Mouse (Mus musculus) layer of hippocampus, adult 8-10 months (tissue): ENCODE results near the gene Tbxa2r. TPM values are rescaled to one million over a fixed set of nuclear protein-coding genes. Genes with fewer than 3 reads are reported as not detected.

Experiments used
- DNase-seq, 2 experiments: peaks; one replicate each; pipeline ENCODE4 v3.0.0; 2022; ENCODE audit warnings: low spot score in 2 of 2
- total RNA-seq, 4 experiments: library from RNA; stranded (reverse); gene quantifications; 2 replicates each; pipeline ENCODE4 v1.2.4; 2022

Tbxa2r gene
- total RNA-seq, 4 experiments from 2014 or later, result 1.1 to 1.4 (median 1.4) TPM

- no peak for DNase-seq
These were observed 28.8 kb upstream of the Tbxa2r start for GRCm38 (mm10) chr10:81299585-81300351.

- no peak for DNase-seq
These were observed 28.1 kb upstream of the Tbxa2r start for GRCm38 (mm10) chr10:81300352-81300907.

GRCm38 (mm10) chr10:81301321-81301720 is 27.2 kb upstream of the Tbxa2r start:
- no peak for DNase-seq

GRCm38 (mm10) chr10:81302288-81302687 is 26.2 kb upstream of the Tbxa2r start:
- DNase-seq, result no peak

GRCm38 (mm10) chr10:81302781-81303218 is 25.7 kb upstream of the Tbxa2r start:
- peak in 1 of 2 experiments; percentile 60 for DNase-seq

- no peak for DNase-seq
These were observed 25.3 kb upstream of the Tbxa2r start for GRCm38 (mm10) chr10:81303258-81303657.

- no peak for DNase-seq
These were observed 24.8 kb upstream of the Tbxa2r start for GRCm38 (mm10) chr10:81303761-81304160.

- DNase-seq, result no peak
These were observed 23.8 kb upstream of the Tbxa2r start for GRCm38 (mm10) chr10:81304597-81305238.

GRCm38 (mm10) chr10:81305663-81306062 is 22.9 kb upstream of the Tbxa2r start:
- no peak for DNase-seq

GRCm38 (mm10) chr10:81306173-81306668 is 22.3 kb upstream of the Tbxa2r start:
- no peak for DNase-seq

GRCm38 (mm10) chr10:81306837-81307682 is 21.5 kb upstream of the Tbxa2r start:
- DNase-seq, result no peak

GRCm38 (mm10) chr10:81309571-81309970 is 19.0 kb upstream of the Tbxa2r start:
- no peak for DNase-seq

GRCm38 (mm10) chr10:81313581-81313980 is 14.9 kb upstream of the Tbxa2r start:
- DNase-seq, result no peak

- DNase-seq, result no peak
These were observed 14.3 kb upstream of the Tbxa2r start for GRCm38 (mm10) chr10:81314201-81314600.

- DNase-seq, result no peak
These were observed 12.9 kb upstream of the Tbxa2r start for GRCm38 (mm10) chr10:81315587-81315986.

- DNase-seq, result no peak
These were observed 12.0 kb upstream of the Tbxa2r start for GRCm38 (mm10) chr10:81316338-81317060.

GRCm38 (mm10) chr10:81317273-81317672 is 11.3 kb upstream of the Tbxa2r start:
- no peak for DNase-seq

GRCm38 (mm10) chr10:81318589-81319329 is 9.8 kb upstream of the Tbxa2r start:
- no peak for DNase-seq

GRCm38 (mm10) chr10:81319330-81319699 is 9.2 kb upstream of the Tbxa2r start:
- no peak for DNase-seq
